Comparison of ENCODE assay signal across 10 mouse cellular contexts in the genomic region with DNA sequence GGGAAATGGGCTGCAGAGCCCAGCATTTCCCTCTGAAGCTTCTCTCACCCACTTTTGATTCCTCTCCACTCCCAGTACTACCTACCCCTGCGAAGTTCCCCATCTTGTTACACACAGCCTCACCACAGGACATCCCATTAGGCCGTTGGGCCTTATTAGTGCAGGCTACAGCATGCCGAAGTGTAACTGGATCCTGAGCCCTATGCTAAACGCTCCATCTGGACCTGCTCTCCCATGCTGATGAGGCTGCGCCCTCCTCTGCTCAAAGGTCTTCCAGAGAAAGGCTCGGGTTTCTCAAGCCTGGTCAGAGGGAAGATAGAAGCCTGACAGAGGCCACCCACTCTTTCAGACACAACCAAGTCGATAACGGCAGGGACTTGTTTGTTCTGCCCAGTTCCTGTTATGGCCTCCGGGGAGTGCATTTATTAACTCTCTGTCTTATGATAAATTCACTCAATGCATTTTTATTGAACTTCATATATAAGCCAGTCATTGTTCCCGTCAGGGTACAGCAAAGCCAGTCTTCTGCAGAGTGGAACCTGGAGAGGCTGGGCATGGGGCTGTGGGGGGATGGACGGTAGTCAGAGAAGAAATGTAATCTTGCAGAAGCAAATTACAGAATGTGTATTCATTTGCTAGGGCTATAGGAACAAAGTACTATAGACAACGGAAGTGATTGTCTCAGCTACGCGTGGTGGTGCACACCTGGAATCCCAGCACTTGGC.
DNase-seq lines count a peak whose midpoint lies in the region; ATAC-seq and TF ChIP-seq lines count a peak whose summit lies in the region.
"Had no signal": no experiment of that assay in that cellular context is flagged by ENCODE, and none has a peak within 500 bp of the region (broad histone marks: within the 10 kb centered on the region; RNA-seq: fewer than 3 reads in every experiment).

No protein-coding gene starts in this region.

- H3K36me3 ChIP-seq in forebrain, embryonic 16.5 days (ENCODE audit: control insufficient read depth, insufficient read depth): no peaks in the 10 kb centered on the region
- H3K36me3 ChIP-seq: heart, embryonic 15.5 days had no signal

- peak; percentile 10 for DNase-seq in gastrocnemius, postnatal 14 days
- no peak for DNase-seq in gastrocnemius, postnatal 25 days
- peak; percentile 86 for DNase-seq in brain, embryonic 14.5 days (ENCODE audit: low read depth)
- no peak for DNase-seq in right cerebral cortex, postnatal 36 days (ENCODE audit: low spot score in 2 of 2)
- DNase-seq in layer of hippocampus, adult 18-20 months (ENCODE audit: low spot score in 2 of 2): no peak
- no peak for DNase-seq in layer of hippocampus, adult 11-12 months (ENCODE audit: low spot score)
- DNase-seq: thymus, adult 2 months had no signal

- no peaks in the 10 kb centered on the region for H3K27me3 ChIP-seq in forebrain, embryonic 16.5 days (replicated peaks; ENCODE audit: control insufficient read depth, insufficient read depth, low read length)
- H3K27me3 ChIP-seq: heart, embryonic 15.5 days had no signal

- H3K4me2 ChIP-seq in forebrain, embryonic 16.5 days (ENCODE audit: low read length): no peak overlapping the region
- H3K4me2 ChIP-seq: heart, embryonic 15.5 days had no signal

- intact Hi-C loops in gastrocnemius, postnatal 14 days (cut with DNase I; ENCODE audit: low total_unique reads): loop anchor here (10.0 kb wide), 1 partner anchor 116 kb away; no protein-coding TSS in a partner anchor

- peak; percentile 80 for ATAC-seq in forebrain, embryonic 16.5 days
- ATAC-seq in megakaryocyte-erythroid progenitor cell, adult 5-6 weeks (replicated peaks; ENCODE audit: low FRiP score, low TSS enrichment, poor library complexity, severe bottlenecking): 0 out of 2 replicates have a peak, but pooled peaks have one; percentile 14

- peaks cover 14% of the 10 kb centered on the region for H3K4me1 ChIP-seq in forebrain, embryonic 16.5 days (replicated peaks; ENCODE audit: control insufficient read depth, insufficient read depth, low read length)
- H3K4me1 ChIP-seq: heart, embryonic 15.5 days had no signal

- 26% methylated on average over 14 of the region's 14 CpGs for WGBS in forebrain, embryonic 16.5 days

- no peaks in the 10 kb centered on the region for H3K9me3 ChIP-seq in forebrain, embryonic 16.5 days (ENCODE audit: control insufficient read depth, low read length)
- H3K9me3 ChIP-seq: heart, embryonic 15.5 days had no signal

- H3K27ac ChIP-seq in forebrain, embryonic 16.5 days (ENCODE audit: low read length): no peak overlapping the region
- H3K27ac ChIP-seq: heart, embryonic 15.5 days had no signal

- TF ChIP-seq POLR2A in brain, embryonic 14.5 days (IDR thresholded peaks at IDR 0.05; ENCODE audit: borderline replicate concordance, extremely low read depth, insufficient read depth, insufficient read length, poor library complexity, severe bottlenecking): no peak

- no peak overlapping the region for H3K9ac ChIP-seq in forebrain, embryonic 16.5 days (replicated peaks; ENCODE audit: low read depth, low read length)
- H3K9ac ChIP-seq: heart, embryonic 15.5 days had no signal

- H3K4me3 ChIP-seq in forebrain, embryonic 16.5 days (replicated peaks; ENCODE audit: low read length): no peak overlapping the region
- H3K4me3 ChIP-seq: heart, embryonic 15.5 days had no signal

- no peak for TF ChIP-seq CTCF in brain, embryonic 14.5 days (IDR thresholded peaks at IDR 0.05; ENCODE audit: borderline replicate concordance, extremely low read depth, insufficient read depth, insufficient read length)

Comparison
In these comparisons a context has a peak if more than half of its experiments do, and no peak if none do; other contexts are left out.
1. DNase-seq: peak in gastrocnemius, postnatal 14 days (single experiment) and brain, embryonic 14.5 days (single experiment); none in gastrocnemius, postnatal 25 days (single experiment), right cerebral cortex, postnatal 36 days (0 of 2), layer of hippocampus, adult 18-20 months (0 of 2) and layer of hippocampus, adult 11-12 months (single experiment).